Mouse (Mus musculus) hindbrain, postnatal 0 days (tissue): Measurements from ENCODE around the gene Slc25a41. TPM values are rescaled to one million over a fixed set of nuclear protein-coding genes. Genes with fewer than 3 reads are reported as not detected.

Source experiments
- ATAC-seq: fragments of 200-750 bp; cut with Nextera tagmentation; 2 replicates; pipeline ENCODE4 v1.8.0; 2017; ENCODE audit warnings: mild to moderate bottlenecking, moderate TSS enrichment, moderate library complexity
- DNase-seq: peaks from one replicate; pipeline ENCODE4 v3.0.0-alpha.2; 2015; ENCODE audit warnings: low spot score
- H3K27ac ChIP-seq: fragments of 300-500 bp; sonication (generic); 2 replicates; pipeline ENCODE4 v1.5.1; 2014; ENCODE audit warnings: mild to moderate bottlenecking
- H3K27me3 ChIP-seq: fragments of 300-500 bp; sonication (generic); 2 replicates; pipeline ENCODE4 v1.6.1; 2014; ENCODE audit warnings: low read length, mixed read lengths; ENCODE audit not compliant: insufficient read depth
- H3K36me3 ChIP-seq: fragments of 300-500 bp; sonication (generic); 2 replicates; pipeline ENCODE4 v1.6.1; 2014; ENCODE audit warnings: low read length, mixed read lengths; ENCODE audit not compliant: insufficient read depth
- H3K4me1 ChIP-seq: fragments of 300-500 bp; sonication (generic); 2 replicates; pipeline ENCODE4 v1.6.1; 2014; ENCODE audit warnings: antibody characterized with exemption, low read length, mixed read lengths; ENCODE audit not compliant: insufficient read depth
- H3K4me2 ChIP-seq: fragments of 300-500 bp; sonication (generic); 2 replicates; pipeline ENCODE4 v1.6.1; 2014; ENCODE audit warnings: low read depth, mild to moderate bottlenecking, low read length, moderate library complexity, mixed read lengths
- H3K4me3 ChIP-seq: fragments of 300-500 bp; sonication (generic); 2 replicates; pipeline ENCODE4 v1.5.1; 2014; ENCODE audit warnings: low read length
- H3K9ac ChIP-seq: fragments of 300-500 bp; sonication (generic); replicated peaks from 2 replicates; pipeline ENCODE4 v1.6.1; 2014; ENCODE audit warnings: mild to moderate bottlenecking, low read length, moderate library complexity, mixed read lengths
- H3K9me3 ChIP-seq: fragments of 300-500 bp; sonication (generic); 2 replicates; pipeline ENCODE4 v1.6.1; 2016; ENCODE audit warnings: low read length, mixed read lengths
- CTCF ChIP-seq: IDR thresholded peaks from 2 replicates; pipeline ENCODE4 v1.5.1; 2016; ENCODE audit warnings: antibody characterized with exemption, control low read depth, low read depth
- WGBS: fragments of 180-500 bp; shearing (Covaris S2); extraction: QIAGEN DNeasy Blood & Tissue Kit; methylation state at CpG from one replicate; pipeline ENCODE4 v1.1.7; 2014; 5-methylcytosine and 5-hydroxymethylcytosine counted together
- polyA plus RNA-seq: library from polyadenylated mRNA; unstranded; fragments of >200 nt; fragmentation: Nextera tagmentation; extraction: Ambion mirVana; gene quantifications from 2 replicates; pipeline ENCODE4 v1.2.1, GENCODE M21; 2015
- total RNA-seq: library from RNA; depleted of rRNA; stranded (reverse); fragments of >200 nt; gene quantifications from 2 replicates; pipeline ENCODE4 v1.2.3, GENCODE M21; 2014

The Slc25a41 gene
- total and polyA plus RNA-seq, 2 experiments from 2014 or later = not detected

DNA sequence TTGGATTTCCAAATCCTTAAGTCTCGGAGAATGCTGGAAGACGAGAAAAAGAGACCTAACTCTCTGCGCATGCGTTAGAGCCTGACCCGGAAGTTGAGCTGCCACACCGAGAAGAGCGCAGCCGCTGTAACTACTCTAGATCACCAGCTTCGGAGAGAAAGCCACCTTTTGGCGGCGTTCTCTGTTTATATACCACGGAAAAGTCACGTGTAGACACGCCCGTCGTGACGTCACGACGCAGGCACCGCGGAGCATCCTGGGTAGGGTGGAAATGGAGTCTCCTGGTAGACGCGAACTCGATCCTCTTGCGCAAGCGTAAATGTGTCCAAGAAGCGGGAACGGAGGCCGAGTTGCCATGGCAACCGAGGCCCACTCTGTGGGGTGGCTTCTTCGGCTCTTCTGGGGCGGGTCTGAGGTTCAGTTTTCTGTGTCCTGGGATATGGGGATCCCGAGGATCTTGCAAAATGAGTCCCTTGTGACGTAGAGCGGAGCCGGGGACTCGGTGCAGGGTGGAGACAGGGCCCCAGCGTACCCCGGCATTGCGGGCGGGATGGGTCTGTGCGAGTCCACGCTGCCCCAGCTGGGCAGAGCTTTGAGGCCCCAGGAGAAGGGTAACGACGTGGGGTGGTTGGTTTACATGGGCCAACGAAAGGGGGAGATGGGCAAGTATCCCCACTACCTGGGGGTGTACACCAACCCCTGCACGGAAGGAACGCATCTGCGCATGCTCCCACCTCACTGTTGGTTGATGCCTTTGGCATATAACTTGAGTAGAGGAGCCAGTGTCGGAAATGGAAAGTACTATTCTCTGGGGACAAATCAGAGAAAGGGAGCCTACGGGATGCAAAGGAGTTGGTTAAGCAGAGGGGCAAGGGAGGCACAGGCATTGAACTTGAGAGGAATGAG, 30.0 kb downstream of the Slc25a41 start, which contains the start of the genes Gtf2f1 and Gm17949:
Gtf2f1 (minus strand) TSS at position 53 of the 906 bp plus-strand sequence.
Gm17949 (plus strand) TSS at position 234 of the 906 bp plus-strand sequence.
- peak; percentile 53 for TF ChIP-seq CTCF
- DNase-seq = peak; percentile 100
- Histone ChIP-seq H3K36me3 (peaks cover 19% of the 10 kb centered on the region), H3K27me3 (no peaks in the 10 kb centered on the region), H3K9me3 (no peaks in the 10 kb centered on the region), H3K4me1 (peaks cover 12% of the 10 kb centered on the region; the same call in 1 of the 2 replicates), H3K4me3 (peak within 1 kb of the TSS; percentile 79), H3K4me2 (peak within 1 kb of the TSS; percentile 85), H3K9ac (peak within 1 kb of the TSS; percentile 75), H3K27ac (peak within 1 kb of the TSS; percentile 94)
- ATAC-seq = peak; percentile 94
- 1% methylated on average over 51 of the region's 51 CpGs for WGBS

DNA sequence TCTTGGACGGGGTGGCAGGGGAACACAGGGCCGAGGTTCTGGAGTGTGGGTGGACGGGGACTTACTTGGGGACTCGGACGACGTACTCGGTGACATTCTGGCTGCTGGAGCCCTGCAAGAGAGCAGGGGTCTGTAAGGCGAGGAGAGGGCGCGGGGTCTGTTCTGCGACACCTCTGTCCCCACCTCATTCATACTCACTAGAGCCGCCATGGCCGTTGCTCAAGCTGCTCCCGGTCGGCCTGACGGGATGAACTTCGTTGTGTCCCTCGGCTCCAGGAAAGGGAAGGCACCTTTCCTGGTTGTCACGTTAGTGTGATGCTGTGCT, 30.6 kb downstream of the Slc25a41 start:
- Histone ChIP-seq H3K36me3 (peaks cover 25% of the 10 kb centered on the region), H3K27me3 (no peaks in the 10 kb centered on the region), H3K27ac (peak overlapping the region; percentile 79), H3K4me2 (peak overlapping the region; percentile 85), H3K4me3 (peak overlapping the region; percentile 79), H3K9me3 (no peaks in the 10 kb centered on the region), H3K4me1 (peaks cover 12% of the 10 kb centered on the region; the same call in 1 of the 2 replicates), H3K9ac (peak overlapping the region; percentile 74)
- DNase-seq (no peak), ATAC-seq (peak; percentile 53)
- no peak for TF ChIP-seq CTCF
- 0% methylated on average over 19 of the region's 19 CpGs for WGBS

DNA sequence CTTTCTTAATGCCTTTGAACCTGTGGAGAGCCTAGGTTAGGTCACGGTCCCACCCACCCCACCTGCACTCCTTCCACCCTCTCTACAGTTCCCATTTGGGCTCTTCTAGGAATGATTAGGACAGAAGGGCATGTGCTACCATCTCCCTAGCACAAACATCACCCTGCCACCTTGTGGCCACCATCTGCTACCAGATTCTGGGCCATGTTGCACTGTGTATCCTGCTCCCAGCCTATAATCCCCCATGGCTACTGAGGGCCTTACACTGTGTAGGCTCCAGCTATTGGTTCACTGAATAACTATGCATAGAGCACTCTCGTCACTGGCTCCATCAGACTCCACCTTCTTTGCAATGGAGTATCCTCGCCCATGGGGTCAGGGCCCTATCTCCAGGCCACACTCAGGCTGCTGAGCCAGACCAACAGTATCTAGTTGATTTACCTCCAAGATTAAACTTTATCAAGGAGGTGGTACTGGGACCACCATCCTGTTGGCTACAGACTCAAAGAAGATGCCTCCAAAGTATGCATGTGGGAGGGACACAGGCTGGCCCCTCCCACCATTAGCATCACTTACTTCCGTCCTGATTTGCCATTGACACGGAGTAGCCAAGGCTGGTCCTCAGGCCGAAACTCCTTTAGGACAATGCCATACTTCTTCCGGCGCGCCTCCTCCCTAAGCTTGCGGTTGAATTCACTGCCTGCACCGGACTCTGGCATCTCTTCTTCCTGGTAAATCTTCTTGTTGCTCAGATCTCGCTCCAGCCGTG, 34.1 kb downstream of the Slc25a41 start:
- Histone ChIP-seq H3K4me1 (peaks cover 9% of the 10 kb centered on the region; the same call in 1 of the 2 replicates), H3K36me3 (peaks cover 56% of the 10 kb centered on the region), H3K27ac (no peak overlapping the region), H3K4me3 (no peak overlapping the region), H3K9me3 (no peaks in the 10 kb centered on the region), H3K27me3 (no peaks in the 10 kb centered on the region), H3K4me2 (no peak overlapping the region), H3K9ac (no peak overlapping the region)
- no peak for ATAC-seq
- DNase-seq = peak; percentile 52
- WGBS = 92% methylated on average over 13 of the region's 13 CpGs
- peak; percentile 60 for TF ChIP-seq CTCF

DNA sequence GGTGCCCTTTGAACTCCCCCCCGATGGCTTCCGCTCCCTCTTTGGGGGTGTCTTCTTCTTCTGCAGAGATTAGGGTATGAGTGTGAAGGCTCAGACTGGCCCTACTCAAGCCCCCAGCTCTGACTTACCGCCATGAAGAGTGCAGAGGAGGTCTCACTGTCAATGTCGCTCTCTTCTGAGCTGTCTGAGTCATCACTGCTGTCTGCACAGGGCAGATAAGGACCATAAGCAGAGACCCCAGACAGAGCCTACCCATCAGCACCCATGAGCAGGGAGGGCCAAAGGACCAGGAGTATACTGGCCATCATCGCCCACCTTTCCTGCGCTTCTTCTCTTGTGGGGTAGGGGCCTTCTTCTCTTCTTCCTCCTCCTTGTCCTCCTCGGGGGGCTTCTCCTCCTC, 37.5 kb downstream of the Slc25a41 start:
- H3K4me1 ChIP-seq = no peaks in the 10 kb centered on the region
- no peak overlapping the region for H3K4me3 ChIP-seq
- TF ChIP-seq CTCF = no peak
- DNase-seq (no peak), ATAC-seq (no peak)
- 94% methylated on average over 7 of the region's 7 CpGs for WGBS
- H3K4me2 ChIP-seq = no peak overlapping the region
- peaks cover 67% of the 10 kb centered on the region for H3K36me3 ChIP-seq
- H3K27me3 ChIP-seq = no peaks in the 10 kb centered on the region
- H3K9ac ChIP-seq = no peak overlapping the region
- H3K27ac ChIP-seq = no peak overlapping the region
- H3K9me3 ChIP-seq = no peaks in the 10 kb centered on the region

DNA sequence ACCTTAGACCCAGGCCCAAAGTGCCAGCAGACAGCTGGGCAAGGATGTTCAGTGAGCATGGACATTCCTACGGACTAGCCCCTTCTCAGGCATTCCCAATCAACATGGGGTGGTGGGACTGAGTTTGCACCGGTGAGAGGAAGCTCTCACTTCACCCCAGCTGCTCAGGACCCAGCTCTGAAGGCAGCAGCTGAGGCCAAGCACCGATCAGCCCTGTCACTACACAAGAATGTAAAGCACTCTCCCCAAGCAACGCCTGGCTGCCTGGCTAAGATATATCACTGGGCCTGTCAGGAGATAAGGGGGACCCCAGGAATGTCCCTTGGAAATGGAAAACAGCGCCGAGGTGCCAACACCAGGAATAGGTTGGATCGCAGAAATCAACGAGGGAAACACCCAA, 40.2 kb downstream of the Slc25a41 start:
- ATAC-seq = no peak

DNA sequence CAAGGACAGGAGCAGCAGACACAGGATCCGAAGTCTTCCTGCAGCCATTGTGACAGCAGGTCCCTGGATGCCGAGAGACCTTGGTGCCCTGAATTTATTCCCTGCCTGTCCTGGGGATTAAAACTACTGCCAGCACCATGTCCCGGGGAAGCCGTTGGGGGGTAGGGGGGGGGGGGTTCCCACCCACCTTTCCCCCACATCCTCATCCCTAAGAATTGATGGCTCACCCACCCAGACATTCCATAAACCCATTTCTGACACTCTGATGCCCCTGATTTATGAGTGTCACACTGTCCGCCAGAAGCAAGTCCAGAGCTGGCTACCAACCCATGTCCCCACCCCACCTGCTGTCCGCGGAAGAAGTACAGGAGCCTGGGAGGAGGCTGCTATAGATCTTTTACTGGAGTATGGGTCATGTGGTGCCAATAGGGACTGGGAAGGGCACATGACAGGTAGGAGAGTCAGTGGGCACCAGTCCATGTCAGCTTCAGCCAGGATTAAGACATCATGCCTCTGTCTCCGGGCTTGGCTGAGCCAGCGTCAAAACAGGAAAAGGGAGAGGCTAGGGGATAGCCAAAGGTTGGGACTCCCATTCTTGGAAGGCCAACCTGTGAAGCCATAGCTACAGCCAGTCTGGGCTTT, 41.4 kb downstream of the Slc25a41 start, which contains the start of gene Pspn:
Pspn (minus strand) TSS at position 51 of the 642 bp plus-strand sequence.
- no peak for DNase-seq
- TF ChIP-seq CTCF = no peak
- Histone ChIP-seq H3K36me3 (peaks cover 48% of the 10 kb centered on the region; the same call in 1 of the 2 replicates), H3K4me3 (no peak within 1 kb of the TSS), H3K9me3 (no peaks in the 10 kb centered on the region), H3K27me3 (no peaks in the 10 kb centered on the region), H3K4me2 (no peak within 1 kb of the TSS), H3K27ac (no peak within 1 kb of the TSS), H3K9ac (no peak within 1 kb of the TSS), H3K4me1 (0 out of 2 replicates have a peak, but pooled peaks cover 3% of the 10 kb centered on the region)
- ATAC-seq = no peak
- 87% methylated on average over 9 of the region's 9 CpGs for WGBS

More for the DNA sequence above, 40.2 kb downstream of the Slc25a41 start:
- 0 out of 2 replicates have a peak, but pooled peaks cover 3% of the 10 kb centered on the region for H3K4me1 ChIP-seq
- no peak overlapping the region for H3K4me2 ChIP-seq
- DNase-seq = no peak
- H3K4me3 ChIP-seq = no peak overlapping the region
- peaks cover 48% of the 10 kb centered on the region for H3K36me3 ChIP-seq
- WGBS = 74% methylated on average over 8 of the region's 8 CpGs
- no peak for TF ChIP-seq CTCF
- no peaks in the 10 kb centered on the region for H3K27me3 ChIP-seq
- no peaks in the 10 kb centered on the region for H3K9me3 ChIP-seq
- no peak overlapping the region for H3K9ac ChIP-seq
- no peak overlapping the region for H3K27ac ChIP-seq
